Mouse (Mus musculus): ENCODE measurements around the gene Camk1. TPM values are rescaled to one million over a fixed set of nuclear protein-coding genes. Genes with fewer than 3 reads are reported as not detected.

Gene Camk1
- polyA plus RNA-seq, 1 experiment, result 63.2 TPM

- no peak overlapping the region for H3K27ac ChIP-seq (ENCODE audit: insufficient read depth, low read depth, low read length)
- no peaks in the 10 kb centered on the region for H3K4me1 ChIP-seq (ENCODE audit: control insufficient read depth, insufficient read depth, low read length)
- no peak overlapping the region for H3K4me3 ChIP-seq (ENCODE audit: insufficient read depth, low read depth, low read length)
- WGBS, result 87% methylated on average over 15 of the region's 15 CpGs
- no peak for TF ChIP-seq CTCF (conservative IDR thresholded peaks at IDR 0.05; ENCODE audit: insufficient read depth, insufficient read length, low read depth, low read length)
- no peak for TF ChIP-seq POLR2A (IDR thresholded peaks at IDR 0.05; ENCODE audit: low read depth, low read length)
- no peak for DNase-seq
- H3K27me3 ChIP-seq (replicated peaks; ENCODE audit: control insufficient read depth, insufficient read depth, low read length), result no peaks in the 10 kb centered on the region
- no peaks in the 10 kb centered on the region for H3K36me3 ChIP-seq (ENCODE audit: control insufficient read depth, insufficient read depth, low read length)
Measured at GRCm38 (mm10) chr6:113289346-113289745, 54.4 kb downstream of the Camk1 start.

GRCm38 (mm10) chr6:113287236-113287635, 56.5 kb downstream of the Camk1 start:
- H3K4me1 ChIP-seq (ENCODE audit: control insufficient read depth, insufficient read depth, low read length), result no peaks in the 10 kb centered on the region
- 79% methylated on average over 4 of the region's 4 CpGs for WGBS
- H3K4me3 ChIP-seq (ENCODE audit: insufficient read depth, low read depth, low read length), result no peak overlapping the region
- H3K27me3 ChIP-seq (replicated peaks; ENCODE audit: control insufficient read depth, insufficient read depth, low read length), result no peaks in the 10 kb centered on the region
- DNase-seq, result no peak
- H3K36me3 ChIP-seq (ENCODE audit: control insufficient read depth, insufficient read depth, low read length), result no peaks in the 10 kb centered on the region
- TF ChIP-seq CTCF (conservative IDR thresholded peaks at IDR 0.05; ENCODE audit: insufficient read depth, insufficient read length, low read depth, low read length) (no peak), POLR2A (IDR thresholded peaks at IDR 0.05; ENCODE audit: low read depth, low read length) (no peak)
- no peak overlapping the region for H3K27ac ChIP-seq (ENCODE audit: insufficient read depth, low read depth, low read length)

- TF ChIP-seq POLR2A (IDR thresholded peaks at IDR 0.05; ENCODE audit: low read depth, low read length), result no peak
- no peak for TF ChIP-seq CTCF (conservative IDR thresholded peaks at IDR 0.05; ENCODE audit: insufficient read depth, insufficient read length, low read depth, low read length)
- H3K4me1 ChIP-seq (ENCODE audit: control insufficient read depth, insufficient read depth, low read length), result no peaks in the 10 kb centered on the region
- no peaks in the 10 kb centered on the region for H3K36me3 ChIP-seq (ENCODE audit: control insufficient read depth, insufficient read depth, low read length)
- no peaks in the 10 kb centered on the region for H3K27me3 ChIP-seq (replicated peaks; ENCODE audit: control insufficient read depth, insufficient read depth, low read length)
- H3K27ac ChIP-seq (ENCODE audit: insufficient read depth, low read depth, low read length), result no peak overlapping the region
- no peak overlapping the region for H3K4me3 ChIP-seq (ENCODE audit: insufficient read depth, low read depth, low read length)
- no peak for DNase-seq
- 77% methylated on average over 1 of the region's 1 CpGs for WGBS
Measured at GRCm38 (mm10) chr6:113286316-113286715, 57.5 kb downstream of the Camk1 start.

GRCm38 (mm10) chr6:113284931-113285330, 58.9 kb downstream of the Camk1 start:
- TF ChIP-seq POLR2A (IDR thresholded peaks at IDR 0.05; ENCODE audit: low read depth, low read length) (no peak), CTCF (conservative IDR thresholded peaks at IDR 0.05; ENCODE audit: insufficient read depth, insufficient read length, low read depth, low read length) (no peak)
- no peak overlapping the region for H3K4me3 ChIP-seq (ENCODE audit: insufficient read depth, low read depth, low read length)
- H3K27me3 ChIP-seq (replicated peaks; ENCODE audit: control insufficient read depth, insufficient read depth, low read length), result no peaks in the 10 kb centered on the region
- H3K4me1 ChIP-seq (ENCODE audit: control insufficient read depth, insufficient read depth, low read length), result no peaks in the 10 kb centered on the region
- no peaks in the 10 kb centered on the region for H3K36me3 ChIP-seq (ENCODE audit: control insufficient read depth, insufficient read depth, low read length)
- DNase-seq, result no peak
- H3K27ac ChIP-seq (ENCODE audit: insufficient read depth, low read depth, low read length), result no peak overlapping the region
- WGBS, result 69% methylated on average over 3 of the region's 3 CpGs

Other genes starting within 250 kb of the Camk1 start
- gene Lhfpl4, start 148.6 kb downstream of the Camk1 start, polyA plus RNA-seq (2012; rRNA removed), result 0.09 and 0.12 TPM in 2 replicates
- 43.6 and 56.9 TPM in 2 replicates for gene Mtmr14, start 106.1 kb downstream of the Camk1 start, polyA plus RNA-seq (2012; rRNA removed)
- gene Cpne9, start 61.7 kb downstream of the Camk1 start, polyA plus RNA-seq (2012; rRNA removed), result 0.15 and 1.3 TPM in 2 replicates
- 13.2 and 13.5 TPM in 2 replicates for gene Brpf1, start 36.8 kb downstream of the Camk1 start, polyA plus RNA-seq (2012; rRNA removed)
- gene Ogg1, start 17.0 kb downstream of the Camk1 start, polyA plus RNA-seq (2012; rRNA removed), result 16.4 and 19.4 TPM in 2 replicates
- 23.5 and 24.3 TPM in 2 replicates for gene Tada3, start 33.9 kb upstream of the Camk1 start, polyA plus RNA-seq (2012; rRNA removed)
- 73.8 and 79.1 TPM in 2 replicates for gene Arpc4, start 34.1 kb upstream of the Camk1 start, polyA plus RNA-seq (2012; rRNA removed)
- 5.9 and 6.4 TPM in 2 replicates for gene Ttll3, start 45.3 kb upstream of the Camk1 start, polyA plus RNA-seq (2012; rRNA removed)
- gene Rpusd3, start 75.4 kb upstream of the Camk1 start, polyA plus RNA-seq (2012; rRNA removed), result 159 and 197 TPM in 2 replicates
- 102 and 137 TPM in 2 replicates for gene Cidec, start 91.8 kb upstream of the Camk1 start, polyA plus RNA-seq (2012; rRNA removed)
- 81.6 and 82.0 TPM in 2 replicates for gene Jagn1, start 98.6 kb upstream of the Camk1 start, polyA plus RNA-seq (2012; rRNA removed)
- gene Il17re, start 114.5 kb upstream of the Camk1 start, polyA plus RNA-seq (2012; rRNA removed), result 25.7 and 41.4 TPM in 2 replicates
- 37.6 and 41.8 TPM in 2 replicates for gene Il17rc, start 127.4 kb upstream of the Camk1 start, polyA plus RNA-seq (2012; rRNA removed)
- gene Creld1, start 139.3 kb upstream of the Camk1 start, polyA plus RNA-seq (2012; rRNA removed), result 22.3 and 23.6 TPM in 2 replicates
- gene Prrt3, start 157.9 kb upstream of the Camk1 start, polyA plus RNA-seq (2012; rRNA removed), result 0.05 TPM in 1 of 2 replicates, not detected in the other
- gene Emc3, start 187.7 kb upstream of the Camk1 start, polyA plus RNA-seq (2012; rRNA removed), result 60.1 and 64.5 TPM in 2 replicates
- gene Fancd2, start 187.7 kb upstream of the Camk1 start, polyA plus RNA-seq (2012; rRNA removed), result 0.31 and 0.44 TPM in 2 replicates

Measured in kidney, adult 2 months (tissue).